Mouse (Mus musculus): ENCODE results near the gene Grid2. TPM values are rescaled to one million over a fixed set of nuclear protein-coding genes. Genes with fewer than 3 reads are reported as not detected.

The Grid2 gene
- polyA plus RNA-seq, 1 experiment from 2014 or later, result not detected

GRCm38 (mm10) chr6:64504394-64504793 lies 1248.7 kb downstream of the Grid2 start:
- ATAC-seq, result peak; percentile 31
- POLR2A ChIA-PET, result no interaction called here
- TF ChIP-seq CTCF (IDR thresholded peaks at IDR 0.05), result no peak
- CTCF ChIA-PET, result no interaction called here
- in situ Hi-C loops (cut with MboI; ENCODE audit: low pct_unique_long_range_greater_than_20kb), result no loop called here
- no peak for DNase-seq (ENCODE audit: low read depth, low spot score)
- no peaks in the 10 kb centered on the region for H3K27me3 ChIP-seq

DNA sequence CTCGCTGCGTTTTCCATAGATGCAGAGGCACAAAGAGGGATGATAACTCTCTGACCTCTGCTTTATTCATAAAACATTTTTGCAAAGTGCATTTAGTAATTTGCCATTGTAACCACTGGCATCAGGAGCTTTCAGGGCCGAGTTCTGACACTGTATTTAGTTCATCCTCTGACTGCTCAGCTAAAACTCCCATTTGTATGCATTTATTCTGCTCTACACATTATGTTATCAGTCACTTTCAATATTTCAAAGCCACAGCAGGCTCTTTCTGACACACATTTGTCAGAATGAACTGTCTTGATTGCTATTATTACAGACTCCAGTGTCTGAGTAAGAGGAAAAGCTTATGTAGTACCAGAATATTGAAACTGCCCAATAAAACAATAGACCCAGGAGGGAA lies 1286.5 kb downstream of the Grid2 start:
- ATAC-seq (no peak), DNase-seq (ENCODE audit: low read depth, low spot score) (no peak)
- H3K27me3 ChIP-seq, result no peaks in the 10 kb centered on the region
- CTCF ChIA-PET, result no interaction called here
- in situ Hi-C loops (cut with MboI; ENCODE audit: low pct_unique_long_range_greater_than_20kb), result no loop called here
- POLR2A ChIA-PET, result no interaction called here
- TF ChIP-seq CTCF (IDR thresholded peaks at IDR 0.05), result no peak

DNA sequence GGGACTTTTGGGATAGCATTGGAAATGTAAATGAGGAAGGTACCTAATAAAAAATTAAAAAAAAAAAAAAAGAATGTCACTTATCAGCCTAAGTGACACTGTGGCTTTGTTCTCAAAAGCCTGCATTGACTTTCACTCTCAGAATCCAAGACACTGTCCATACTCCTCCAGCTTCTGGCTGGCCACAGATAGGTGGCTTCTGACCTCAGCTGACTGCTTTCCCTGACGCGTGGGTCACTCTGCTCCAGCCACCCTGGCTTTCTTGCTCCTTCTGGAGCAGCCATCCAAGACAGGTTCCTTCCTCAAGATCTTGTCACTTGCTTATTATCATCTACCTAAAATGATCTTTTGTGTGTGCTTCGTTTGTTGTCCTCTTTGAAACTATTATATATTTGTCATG lies 1298.0 kb downstream of the Grid2 start:
- no peaks in the 10 kb centered on the region for H3K27me3 ChIP-seq
- in situ Hi-C loops (cut with MboI; ENCODE audit: low pct_unique_long_range_greater_than_20kb), result no loop called here
- ATAC-seq (no peak), DNase-seq (ENCODE audit: low read depth, low spot score) (no peak)
- POLR2A ChIA-PET, result no interaction called here
- no peak for TF ChIP-seq CTCF (IDR thresholded peaks at IDR 0.05)
- CTCF ChIA-PET, result no interaction called here

DNA sequence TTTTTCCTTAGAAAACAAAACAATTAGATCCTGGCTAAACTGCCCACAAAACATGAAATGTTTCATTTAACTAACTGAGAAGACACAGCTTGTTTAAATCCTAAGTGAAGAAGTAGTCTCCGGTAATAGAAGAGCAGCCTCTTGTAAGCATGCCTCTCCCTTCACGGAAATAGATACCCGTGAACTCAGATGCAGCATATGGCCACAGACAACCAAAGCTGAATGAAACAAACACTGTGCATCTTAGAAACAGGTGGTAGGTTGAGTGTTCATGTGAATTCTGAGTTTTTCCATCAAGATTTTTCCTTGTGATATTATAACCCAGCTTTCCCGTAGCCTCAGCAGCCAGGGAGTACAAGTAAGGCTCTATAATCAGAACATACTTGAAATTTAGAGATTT lies 1299.5 kb downstream of the Grid2 start:
- ChIA-PET CTCF (no interaction called here), POLR2A (no interaction called here)
- no peaks in the 10 kb centered on the region for H3K27me3 ChIP-seq
- ATAC-seq (no peak), DNase-seq (ENCODE audit: low read depth, low spot score) (no peak)
- TF ChIP-seq CTCF (IDR thresholded peaks at IDR 0.05), result no peak
- in situ Hi-C loops (cut with MboI; ENCODE audit: low pct_unique_long_range_greater_than_20kb), result no loop called here

GRCm38 (mm10) chr6:64568599-64568998 lies 1312.9 kb downstream of the Grid2 start:
- POLR2A ChIA-PET, result no interaction called here
- no peak for TF ChIP-seq CTCF (IDR thresholded peaks at IDR 0.05)
- DNase-seq (ENCODE audit: low read depth, low spot score) (no peak), ATAC-seq (no peak)
- no peaks in the 10 kb centered on the region for H3K27me3 ChIP-seq
- CTCF ChIA-PET, result interaction anchor here (1.0 kb wide), 1 partner anchor 17 kb away, joined by 3 read pairs; no protein-coding TSS in a partner anchor
- in situ Hi-C loops (cut with MboI; ENCODE audit: low pct_unique_long_range_greater_than_20kb), result no loop called here

DNA sequence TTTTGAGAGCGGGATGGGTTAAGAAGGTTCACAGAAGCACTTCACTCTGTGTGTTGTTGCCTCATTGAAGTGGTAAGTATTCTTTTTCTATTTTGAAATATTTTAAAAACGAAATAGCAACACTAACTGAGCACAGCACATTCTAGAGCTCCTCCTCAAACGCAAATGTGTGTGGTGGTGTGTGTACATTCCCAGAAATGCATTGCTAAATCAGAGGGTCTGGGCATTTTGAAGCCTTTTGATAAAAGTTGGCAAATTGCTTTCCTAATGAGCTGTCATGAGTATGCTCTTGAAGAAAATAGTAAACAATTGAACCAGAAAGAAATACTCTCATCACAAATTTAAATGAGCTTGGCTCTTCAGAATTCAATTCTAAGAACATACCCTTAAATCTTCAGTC lies 1325.7 kb downstream of the Grid2 start:
- no peak for TF ChIP-seq CTCF (IDR thresholded peaks at IDR 0.05)
- DNase-seq (ENCODE audit: low read depth, low spot score) (no peak), ATAC-seq (no peak)
- ChIA-PET POLR2A (no interaction called here), CTCF (interaction anchor here (0.8 to 1.3 kb wide), 2 partner anchors 10 to 16 kb away, joined by 3 to 4 read pairs; no protein-coding TSS in a partner anchor)
- no peaks in the 10 kb centered on the region for H3K27me3 ChIP-seq
- in situ Hi-C loops (cut with MboI; ENCODE audit: low pct_unique_long_range_greater_than_20kb), result no loop called here

DNA sequence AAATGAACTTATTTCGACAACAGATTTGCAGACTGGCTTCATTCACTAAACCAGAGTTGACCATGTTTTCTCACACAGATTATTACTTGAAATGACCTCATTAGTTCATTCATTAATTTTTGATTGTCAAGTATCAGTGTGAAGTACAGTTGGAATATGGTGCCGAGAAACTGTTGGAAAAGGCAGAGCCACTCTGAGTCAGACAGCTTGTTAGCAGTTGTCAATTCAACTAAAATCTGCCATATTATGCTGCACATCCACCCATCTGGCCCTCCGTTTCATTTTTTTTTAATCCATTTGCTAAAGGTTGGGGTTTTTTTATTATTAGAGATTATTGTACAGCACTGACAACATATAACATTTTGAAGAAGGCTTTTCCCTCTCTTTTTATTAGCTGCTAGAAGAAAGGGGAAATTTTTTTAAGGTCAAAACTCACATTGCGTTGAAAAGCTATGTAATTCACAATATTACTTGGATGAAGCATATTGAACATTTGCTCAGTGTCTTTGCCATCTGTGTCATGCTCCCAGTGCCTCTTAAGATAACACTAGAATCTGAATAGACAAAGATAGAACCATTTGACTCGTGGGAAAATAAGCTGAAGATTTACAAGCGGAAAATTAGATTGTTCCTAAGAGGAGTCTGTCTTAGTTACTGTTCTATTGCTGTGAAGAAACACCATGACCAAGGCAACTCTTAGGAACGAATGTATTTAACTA lies 1333.0 kb downstream of the Grid2 start:
- in situ Hi-C loops (cut with MboI; ENCODE audit: low pct_unique_long_range_greater_than_20kb), result no loop called here
- no peaks in the 10 kb centered on the region for H3K27me3 ChIP-seq
- CTCF ChIA-PET, result no interaction called here
- no peak for TF ChIP-seq CTCF (IDR thresholded peaks at IDR 0.05)
- ATAC-seq (no peak), DNase-seq (ENCODE audit: low read depth, low spot score) (no peak)
- POLR2A ChIA-PET, result no interaction called here

GRCm38 (mm10) chr6:64596261-64596660 lies 1340.6 kb downstream of the Grid2 start:
- no peaks in the 10 kb centered on the region for H3K27me3 ChIP-seq
- CTCF ChIA-PET, result no interaction called here
- no peak for TF ChIP-seq CTCF (IDR thresholded peaks at IDR 0.05)
- POLR2A ChIA-PET, result no interaction called here
- DNase-seq (ENCODE audit: low read depth, low spot score), result no peak
- ATAC-seq, result no peak
- in situ Hi-C loops (cut with MboI; ENCODE audit: low pct_unique_long_range_greater_than_20kb), result no loop called here

- ChIA-PET CTCF (interaction anchor here (0.8 kb wide), 1 partner anchor 15 kb away, joined by 4 read pairs; no protein-coding TSS in a partner anchor), POLR2A (no interaction called here)
- no peak for DNase-seq (ENCODE audit: low read depth, low spot score)
Observed at GRCm38 (mm10) chr6:64596835-64597234, 1341.2 kb downstream of the Grid2 start.

GRCm38 (mm10) chr6:64598144-64598561 lies 1342.5 kb downstream of the Grid2 start:
- CTCF ChIA-PET, result no interaction called here
- POLR2A ChIA-PET, result no interaction called here
- no peak for TF ChIP-seq CTCF (IDR thresholded peaks at IDR 0.05)
- no peaks in the 10 kb centered on the region for H3K27me3 ChIP-seq
- DNase-seq (ENCODE audit: low read depth, low spot score) (no peak), ATAC-seq (no peak)
- in situ Hi-C loops (cut with MboI; ENCODE audit: low pct_unique_long_range_greater_than_20kb), result no loop called here

More at GRCm38 (mm10) chr6:64596835-64597234, 1341.2 kb downstream of the Grid2 start:
- no peak for ATAC-seq
- no peak for TF ChIP-seq CTCF (IDR thresholded peaks at IDR 0.05)
- no peaks in the 10 kb centered on the region for H3K27me3 ChIP-seq
- in situ Hi-C loops (cut with MboI; ENCODE audit: low pct_unique_long_range_greater_than_20kb), result no loop called here

DNA sequence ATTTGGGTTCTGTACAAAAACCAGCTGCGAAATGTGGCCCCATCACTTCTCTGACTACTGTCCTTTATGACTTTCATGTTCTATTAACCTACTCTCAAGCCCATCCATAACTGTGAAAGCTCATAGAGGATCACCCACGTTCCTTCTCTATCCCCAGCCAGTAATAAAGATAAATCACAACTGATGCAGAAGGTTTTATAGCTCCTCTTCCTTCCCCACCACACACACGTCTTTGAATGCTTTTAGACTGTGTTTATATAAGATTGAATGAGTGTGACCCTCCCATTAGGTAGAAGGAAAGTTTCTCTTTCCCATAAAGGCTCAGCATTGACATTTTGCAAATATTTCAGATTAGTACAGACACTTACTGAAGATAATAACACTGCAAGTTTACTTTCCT lies 1350.1 kb downstream of the Grid2 start:
- no peaks in the 10 kb centered on the region for H3K27me3 ChIP-seq
- CTCF ChIA-PET, result no interaction called here
- DNase-seq (ENCODE audit: low read depth, low spot score), result no peak
- TF ChIP-seq CTCF (IDR thresholded peaks at IDR 0.05), result no peak
- in situ Hi-C loops (cut with MboI; ENCODE audit: low pct_unique_long_range_greater_than_20kb), result no loop called here
- POLR2A ChIA-PET, result no interaction called here
- no peak for ATAC-seq

DNA sequence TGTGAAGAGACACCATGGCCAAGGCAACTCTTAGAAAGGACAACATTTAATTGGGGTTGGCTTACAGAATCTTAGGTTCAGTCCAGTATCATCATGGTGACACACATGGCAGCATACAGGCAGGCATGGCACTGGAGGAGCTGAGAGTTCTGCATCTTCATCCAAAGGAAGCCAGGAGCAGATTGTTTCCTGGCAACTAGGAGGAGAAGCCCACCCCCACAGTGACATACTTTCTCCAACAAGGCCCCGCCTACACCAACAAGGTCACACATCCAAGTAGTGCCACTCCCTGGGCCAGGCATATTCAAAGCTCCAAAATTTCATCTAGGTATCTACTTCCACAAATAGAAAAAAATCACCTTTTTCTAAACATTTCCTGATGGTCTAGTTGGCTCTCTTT lies 1351.4 kb downstream of the Grid2 start:
- ChIA-PET CTCF (no interaction called here), POLR2A (no interaction called here)
- DNase-seq (ENCODE audit: low read depth, low spot score), result no peak
- no peaks in the 10 kb centered on the region for H3K27me3 ChIP-seq
- in situ Hi-C loops (cut with MboI; ENCODE audit: low pct_unique_long_range_greater_than_20kb), result no loop called here
- ATAC-seq, result no peak
- no peak for TF ChIP-seq CTCF (IDR thresholded peaks at IDR 0.05)
